Mouse (Mus musculus): ENCODE results near the gene Eea1. TPM values are rescaled to one million over a fixed set of nuclear protein-coding genes. Genes with fewer than 3 reads are reported as not detected.

Gene Eea1
- total RNA-seq, 2 experiments from 2014 or later = 16.7 to 20.7 TPM

Other genes with a start within 250 kb of the Eea1 start
- gene Gm33543, start 97.7 kb upstream of the Eea1 start, total RNA-seq (2021) = under 1 TPM; 0.33 to 0.62 TPM
- gene Gm5426, start 196.0 kb downstream of the Eea1 start, total RNA-seq (2021) = not detected